Mouse (Mus musculus) limb, embryonic 13.5 days (tissue): ENCODE data around the gene Utp6. TPM values are rescaled to one million over a fixed set of nuclear protein-coding genes. Genes with fewer than 3 reads are reported as not detected.

Source experiments
- ATAC-seq: fragments of 200-750 bp; cut with Nextera tagmentation; 2 replicates; pipeline ENCODE4 v1.8.0; 2017; ENCODE audit warnings: low read depth, moderate number of reproducible peaks, moderate TSS enrichment; ENCODE audit not compliant: low FRiP score
- H3K27ac ChIP-seq: fragments of 300-500 bp; sonication (generic); 2 replicates; pipeline ENCODE4 v1.5.1; 2015; ENCODE audit warnings: inconsistent platforms, mild to moderate bottlenecking, moderate library complexity
- H3K27me3 ChIP-seq: fragments of 300-500 bp; sonication (generic); 2 replicates; pipeline ENCODE4 v1.6.1; 2015; ENCODE audit warnings: mild to moderate bottlenecking, inconsistent platforms
- H3K36me3 ChIP-seq: fragments of 300-500 bp; sonication (generic); 2 replicates; pipeline ENCODE4 v1.6.1; 2015; ENCODE audit warnings: inconsistent platforms, mild to moderate bottlenecking, moderate library complexity
- H3K4me1 ChIP-seq: fragments of 300-500 bp; sonication (generic); 2 replicates; pipeline ENCODE4 v1.6.1; 2015; ENCODE audit warnings: inconsistent platforms
- H3K4me2 ChIP-seq: fragments of 300-500 bp; sonication (generic); replicated peaks from 2 replicates; pipeline ENCODE4 v1.6.1; 2015; ENCODE audit warnings: inconsistent platforms, mild to moderate bottlenecking, moderate library complexity
- H3K4me3 ChIP-seq: fragments of 300-500 bp; sonication (generic); 2 replicates; pipeline ENCODE4 v1.5.1; 2015; ENCODE audit warnings: moderate library complexity, mild to moderate bottlenecking, inconsistent platforms
- H3K9ac ChIP-seq: fragments of 300-500 bp; sonication (generic); 2 replicates; pipeline ENCODE4 v1.6.1; 2015; ENCODE audit warnings: mild to moderate bottlenecking, inconsistent platforms
- H3K9me3 ChIP-seq: fragments of 300-500 bp; sonication (generic); 2 replicates; pipeline ENCODE4 v1.6.1; 2016; ENCODE audit warnings: inconsistent platforms
- WGBS: fragments of 180-500 bp; shearing (Covaris S2); methylation state at CpG from one replicate; pipeline ENCODE4 v1.1.7; 2015; 5-methylcytosine and 5-hydroxymethylcytosine counted together
- polyA plus RNA-seq: library from polyadenylated mRNA; unstranded; fragments of >200 nt; fragmentation: Nextera tagmentation; extraction: Ambion mirVana; gene quantifications from 2 replicates; pipeline ENCODE4 v1.2.1, GENCODE M21; 2015

The Utp6 gene
- polyA plus RNA-seq, 1 experiment from 2014 or later = 64.0 TPM

- no peak for ATAC-seq
- 84% methylated on average over 6 of the region's 6 CpGs for WGBS
- Histone ChIP-seq H3K27ac (no peak overlapping the region), H3K9ac (no peak overlapping the region), H3K4me1 (no peaks in the 10 kb centered on the region), H3K9me3 (no peaks in the 10 kb centered on the region), H3K4me2 (no peak overlapping the region), H3K27me3 (no peaks in the 10 kb centered on the region), H3K4me3 (no peak overlapping the region), H3K36me3 (no peaks in the 10 kb centered on the region)
These were observed 61.0 kb downstream of the Utp6 start for GRCm38 (mm10) chr11:79901146-79901545.

- H3K36me3 ChIP-seq = no peaks in the 10 kb centered on the region
- H3K9me3 ChIP-seq = no peaks in the 10 kb centered on the region
- H3K4me1 ChIP-seq = peaks cover 4% of the 10 kb centered on the region
- H3K27ac ChIP-seq = no peak overlapping the region
- no peaks in the 10 kb centered on the region for H3K27me3 ChIP-seq
- 88% methylated on average over 6 of the region's 6 CpGs for WGBS
- H3K4me2 ChIP-seq = no peak overlapping the region
- H3K4me3 ChIP-seq = no peak overlapping the region
- H3K9ac ChIP-seq = no peak overlapping the region
- no peak for ATAC-seq
These were observed 69.9 kb downstream of the Utp6 start for GRCm38 (mm10) chr11:79892259-79892658.

- H3K27me3 ChIP-seq = no peaks in the 10 kb centered on the region
- no peak overlapping the region for H3K4me3 ChIP-seq
- ATAC-seq = no peak
- H3K4me1 ChIP-seq = peaks cover 7% of the 10 kb centered on the region
- H3K9ac ChIP-seq = no peak overlapping the region
- no peak overlapping the region for H3K27ac ChIP-seq
- 75% methylated on average over 2 of the region's 2 CpGs for WGBS
- no peaks in the 10 kb centered on the region for H3K9me3 ChIP-seq
- no peak overlapping the region for H3K4me2 ChIP-seq
- H3K36me3 ChIP-seq = no peaks in the 10 kb centered on the region
These were observed 71.4 kb downstream of the Utp6 start for GRCm38 (mm10) chr11:79890822-79891221.

GRCm38 (mm10) chr11:79886961-79887360 is 75.2 kb downstream of the Utp6 start:
- WGBS = 70% methylated on average over 1 of the region's 1 CpGs
- no peak for ATAC-seq
- Histone ChIP-seq H3K4me1 (peaks cover 7% of the 10 kb centered on the region), H3K4me3 (no peak overlapping the region), H3K27ac (no peak overlapping the region), H3K9me3 (no peaks in the 10 kb centered on the region), H3K4me2 (no peak overlapping the region), H3K27me3 (no peaks in the 10 kb centered on the region), H3K9ac (no peak overlapping the region), H3K36me3 (no peaks in the 10 kb centered on the region)

GRCm38 (mm10) chr11:79886395-79886794 is 75.8 kb downstream of the Utp6 start:
- ATAC-seq = no peak
- Histone ChIP-seq H3K4me2 (no peak overlapping the region), H3K27ac (no peak overlapping the region), H3K9me3 (no peaks in the 10 kb centered on the region), H3K9ac (no peak overlapping the region), H3K4me1 (peaks cover 7% of the 10 kb centered on the region), H3K27me3 (no peaks in the 10 kb centered on the region), H3K36me3 (no peaks in the 10 kb centered on the region), H3K4me3 (no peak overlapping the region)
- WGBS = 97% methylated on average over 1 of the region's 1 CpGs

GRCm38 (mm10) chr11:79885713-79886393 is 76.3 kb downstream of the Utp6 start:
- peak; percentile 51 for ATAC-seq
- H3K27ac ChIP-seq = no peak overlapping the region
- WGBS = 74% methylated on average over 13 of the region's 13 CpGs

GRCm38 (mm10) chr11:79884784-79885183 is 77.4 kb downstream of the Utp6 start:
- no peak for ATAC-seq
- Histone ChIP-seq H3K27me3 (no peaks in the 10 kb centered on the region), H3K4me1 (peaks cover 7% of the 10 kb centered on the region), H3K27ac (no peak overlapping the region), H3K4me2 (no peak overlapping the region), H3K9ac (no peak overlapping the region), H3K36me3 (no peaks in the 10 kb centered on the region), H3K9me3 (no peaks in the 10 kb centered on the region), H3K4me3 (no peak overlapping the region)
- WGBS = 84% methylated on average over 6 of the region's 6 CpGs

More at GRCm38 (mm10) chr11:79885713-79886393, 76.3 kb downstream of the Utp6 start:
- Histone ChIP-seq H3K27me3 (no peaks in the 10 kb centered on the region), H3K36me3 (no peaks in the 10 kb centered on the region), H3K9ac (no peak overlapping the region), H3K4me3 (no peak overlapping the region), H3K4me1 (peaks cover 7% of the 10 kb centered on the region), H3K4me2 (no peak overlapping the region), H3K9me3 (no peaks in the 10 kb centered on the region)

Other genes starting within 250 kb of the Utp6 start
- gene Suz12, start 30.7 kb upstream of the Utp6 start, polyA plus RNA-seq = 24.5 and 24.9 TPM in 2 replicates
- gene Crlf3, start 118.6 kb upstream of the Utp6 start, polyA plus RNA-seq = 51.3 and 55.3 TPM in 2 replicates
- 13.3 and 14.1 TPM in 2 replicates for gene Atad5, start 127.0 kb upstream of the Utp6 start, polyA plus RNA-seq
- 31.2 and 34.2 TPM in 2 replicates for gene Tefm, start 179.8 kb upstream of the Utp6 start, polyA plus RNA-seq
- 1.3 and 1.6 TPM in 2 replicates for gene Adap2, start 191.7 kb upstream of the Utp6 start, polyA plus RNA-seq
- gene Rnf135, start 221.5 kb upstream of the Utp6 start, polyA plus RNA-seq = 7.5 and 7.6 TPM in 2 replicates
- 55.8 and 57.0 TPM in 2 replicates for gene Rhot1, start 246.6 kb upstream of the Utp6 start, polyA plus RNA-seq